Mouse (Mus musculus) megakaryocyte-erythroid progenitor cell, adult 5 weeks (primary cell): ENCODE measurements around the gene Gc. TPM values are rescaled to one million over a fixed set of nuclear protein-coding genes. Genes with fewer than 3 reads are reported as not detected.

ENCODE experiments used
- polyA plus RNA-seq: library from polyadenylated mRNA; stranded (reverse); fragments of >175 nt; gene quantifications from 2 replicates; pipeline ENCODE4 v1.2.3, GENCODE M21; 2012

Gc gene
- polyA plus RNA-seq = not detected in 2 replicates

DNA sequence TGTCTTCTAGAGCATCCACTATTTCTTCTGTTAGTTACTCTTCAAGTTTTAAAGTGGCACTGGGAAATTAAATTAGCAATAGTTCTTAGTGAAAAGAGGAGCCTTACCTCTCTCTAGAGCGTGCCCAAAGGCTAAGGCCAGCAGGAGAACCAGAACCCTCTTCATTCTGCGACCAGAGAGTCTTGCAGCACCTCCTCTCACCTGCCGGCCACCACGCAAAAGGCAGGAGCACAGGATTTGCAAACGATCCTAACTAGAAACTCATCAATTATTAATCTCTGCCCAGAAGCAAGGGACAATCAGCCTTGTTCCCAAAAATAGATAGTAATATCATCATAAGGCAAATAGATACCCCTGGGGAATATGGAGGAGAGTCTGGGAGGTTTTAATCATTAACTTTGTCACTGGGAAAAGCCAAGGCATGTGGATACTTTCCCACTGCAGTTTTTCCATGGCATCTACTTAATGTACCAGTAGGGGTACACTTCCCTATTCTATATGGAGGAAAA is at the start of gene Gc:
Gene Gc (minus strand): TSS at position 345 of the 509 bp plus-strand sequence.

Other genes starting within 250 kb of the Gc start
- gene Npffr2, start 69.5 kb upstream of the Gc start, polyA plus RNA-seq = not detected in 2 replicates